Mouse (Mus musculus) MEL (cell line): ENCODE results near the gene Gm9573. TPM values are rescaled to one million over a fixed set of nuclear protein-coding genes. Genes with fewer than 3 reads are reported as not detected.

Source experiments
- DNase-seq: peaks from one replicate; pipeline ENCODE4 v3.0.0; 2011; ENCODE audit warnings: low read depth, low spot score
- H3K27ac ChIP-seq: 2 replicates; pipeline ENCODE4 v1.5.1; 2012; ENCODE audit warnings: low read depth, mild to moderate bottlenecking, control low read depth, low read length, moderate library complexity; ENCODE audit not compliant: control insufficient read depth
- H3K27me3 ChIP-seq, 2 experiments: fragments of 150-350 bp in 1 of 2; sonication (generic) in 1 of 2; 2 replicates each; pipeline ENCODE4 v1.6.1; 2012; ENCODE audit warnings: low read length in 2 of 2, mild to moderate bottlenecking in 2 of 2, improper control_type of control experiment in 1 of 2, moderate library complexity in 1 of 2; ENCODE audit not compliant: insufficient read depth in 2 of 2, control insufficient read depth in 1 of 2
- H3K36me3 ChIP-seq, 2 experiments: 2 replicates each; pipeline ENCODE4 v1.6.1; 2012 to 2014; ENCODE audit warnings: low read length in 2 of 2, improper control_type of control experiment in 1 of 2, inconsistent platforms in 1 of 2, mild to moderate bottlenecking in 1 of 2; ENCODE audit not compliant: insufficient read depth in 2 of 2, control insufficient read depth in 1 of 2
- H3K4me1 ChIP-seq, 2 experiments: fragments of 150-350 bp in 1 of 2; sonication (generic) in 1 of 2; 2 replicates each; pipeline ENCODE4 v1.6.1; 2012; ENCODE audit warnings: low read length in 2 of 2, improper control_type of control experiment in 1 of 2, mild to moderate bottlenecking in 1 of 2; ENCODE audit not compliant: insufficient read depth in 2 of 2, control insufficient read depth in 1 of 2
- H3K4me3 ChIP-seq, 2 experiments: fragments of 150-350 bp in 1 of 2; sonication (generic) in 1 of 2; 2 replicates each; pipeline ENCODE4 v1.5.1; 2012; ENCODE audit warnings: low read depth in 2 of 2, low read length in 2 of 2, mild to moderate bottlenecking in 2 of 2, moderate library complexity in 2 of 2, control low read depth in 1 of 2, improper control_type of control experiment in 1 of 2; ENCODE audit not compliant: control insufficient read depth in 1 of 2, insufficient read depth in 1 of 2
- H3K79me2 ChIP-seq: 2 replicates; pipeline ENCODE4 v1.6.1; 2012; ENCODE audit warnings: mild to moderate bottlenecking, low read length, moderate library complexity; ENCODE audit not compliant: control insufficient read depth, poor library complexity, insufficient read depth
- H3K9ac ChIP-seq: 2 replicates; pipeline ENCODE4 v1.6.1; 2012; ENCODE audit warnings: low read depth, mild to moderate bottlenecking, control low read depth, low read length, moderate library complexity; ENCODE audit not compliant: control insufficient read depth, poor library complexity, severe bottlenecking
- H3K9me3 ChIP-seq: fragments of 150-350 bp; sonication (generic); replicated peaks from 2 replicates; pipeline ENCODE4 v1.6.1; 2012; ENCODE audit warnings: mild to moderate bottlenecking, low read length, improper control_type of control experiment, moderate library complexity; ENCODE audit not compliant: insufficient read depth
- CTCF ChIP-seq, 3 experiments: IDR thresholded peaks in 2 of 3; conservative IDR thresholded peaks in 1 of 3; 2 replicates each; pipeline ENCODE4 v1.5.1; 2011 to 2012; ENCODE audit warnings: low read length in 3 of 3, low read depth in 2 of 3, mild to moderate bottlenecking in 2 of 3, improper control_type of control experiment in 1 of 3, inconsistent platforms in 1 of 3, mixed read lengths in 1 of 3, moderate library complexity in 1 of 3; ENCODE audit not compliant: control insufficient read depth in 1 of 3, insufficient read depth in 1 of 3, poor library complexity in 1 of 3, severe bottlenecking in 1 of 3
- E2F4 ChIP-seq: IDR thresholded peaks from 2 replicates; pipeline ENCODE4 v1.6.1; 2011; ENCODE audit warnings: low read depth, low read length, improper control_type of control experiment, borderline replicate concordance
- ETS1 ChIP-seq: IDR thresholded peaks from 2 replicates; pipeline ENCODE4 v1.6.1; 2012; ENCODE audit warnings: low read depth, mild to moderate bottlenecking, inconsistent platforms, low read length, improper control_type of control experiment, moderate library complexity
- GABPA ChIP-seq: IDR thresholded peaks from 2 replicates; pipeline ENCODE4 v1.6.1; 2012; ENCODE audit warnings: low read depth, mild to moderate bottlenecking, inconsistent platforms, low read length, improper control_type of control experiment, moderate library complexity
- MAFK ChIP-seq: IDR thresholded peaks from 2 replicates; pipeline ENCODE4 v1.6.1; 2011; ENCODE audit warnings: low read depth, mild to moderate bottlenecking, low read length, improper control_type of control experiment, borderline replicate concordance
- MAX ChIP-seq: IDR thresholded peaks from 2 replicates; pipeline ENCODE4 v1.6.1; 2011; ENCODE audit warnings: low read length, improper control_type of control experiment
- MYC ChIP-seq: IDR thresholded peaks from 2 replicates; pipeline ENCODE4 v1.6.1; 2011; ENCODE audit warnings: low read depth, mild to moderate bottlenecking, low read length, improper control_type of control experiment, moderate library complexity
- NELFE ChIP-seq: IDR thresholded peaks from 2 replicates; pipeline ENCODE4 v1.6.1; 2011; ENCODE audit warnings: low read depth, low read length, improper control_type of control experiment
- NRF1 ChIP-seq: IDR thresholded peaks from 2 replicates; pipeline ENCODE4 v1.6.1; 2014; ENCODE audit warnings: low read depth, mild to moderate bottlenecking, inconsistent platforms, low read length, improper control_type of control experiment, moderate library complexity; ENCODE audit not compliant: poor library complexity, insufficient read depth, severe bottlenecking
- POLR2AphosphoS2 ChIP-seq: IDR thresholded peaks from 2 replicates; pipeline ENCODE4 v1.6.1; 2011; ENCODE audit warnings: low read length, improper control_type of control experiment
- RAD21 ChIP-seq: IDR thresholded peaks from 2 replicates; pipeline ENCODE4 v1.6.1; 2011; ENCODE audit warnings: mild to moderate bottlenecking, low read depth, low read length, improper control_type of control experiment
- TAL1 ChIP-seq: IDR thresholded peaks from 2 replicates; pipeline ENCODE4 v1.6.1; 2012; ENCODE audit warnings: mild to moderate bottlenecking, inconsistent platforms, low read length, moderate library complexity, mixed read lengths
- UBTF ChIP-seq: IDR thresholded peaks from 2 replicates; pipeline ENCODE4 v1.6.1; 2012; ENCODE audit warnings: low read depth, mild to moderate bottlenecking, inconsistent platforms, low read length, improper control_type of control experiment, moderate library complexity, borderline replicate concordance; ENCODE audit not compliant: insufficient read depth
- ZKSCAN1 ChIP-seq: IDR thresholded peaks from 2 replicates; pipeline ENCODE4 v1.6.1; 2012; ENCODE audit warnings: low read depth, mild to moderate bottlenecking, inconsistent platforms, low read length, improper control_type of control experiment, moderate library complexity
- polyA plus RNA-seq, 2 experiments: library from polyadenylated mRNA; stranded (reverse) in 1 of 2; unstranded in 1 of 2; fragments of >175 nt in 1 of 2; fragments of >200 nt in 1 of 2; gene quantifications; 2 replicates each; pipeline versions ENCODE4 v1.2.1 to v1.2.4; 2012; ENCODE audit warnings: low replicate concordance in 2 of 2, low read depth in 1 of 2; ENCODE audit not compliant: insufficient read length in 2 of 2, insufficient read depth in 1 of 2, missing spikeins in 1 of 2
- total RNA-seq: library from RNA; depleted of rRNA; stranded (reverse); fragments of 300-350 nt; gene quantifications from 2 replicates; pipeline ENCODE4 v1.2.3, GENCODE M21; 2012

The Gm9573 gene
- total and polyA plus RNA-seq, 3 experiments = not detected

- Histone ChIP-seq H3K4me1 (peaks cover 0 to 8% of the 10 kb centered on the region in 2 experiments; a peak in 2 of 4 replicates), H3K79me2 (peaks cover 3% of the 10 kb centered on the region; the same call in 1 of the 2 replicates), H3K36me3 (peaks cover 0 to 2% of the 10 kb centered on the region in 2 experiments; a peak in 1 of 4 replicates), H3K27ac (no peak overlapping the region), H3K4me3 (no peak overlapping the region), H3K9me3 (no peaks in the 10 kb centered on the region), H3K27me3 (no peaks in the 10 kb centered on the region), H3K9ac (no peak overlapping the region)
- TF ChIP-seq TAL1 (no peak), ZKSCAN1 (no peak), GABPA (no peak)
- DNase-seq = no peak
Measured at GRCm38 (mm10) chr17:35672527-35672926, 46.1 kb upstream of the Gm9573 start.

- no peak for DNase-seq
- Histone ChIP-seq H3K27me3 (no peaks in the 10 kb centered on the region), H3K27ac (no peak overlapping the region), H3K79me2 (peaks cover 6% of the 10 kb centered on the region; the same call in 1 of the 2 replicates), H3K9ac (no peak overlapping the region), H3K4me1 (peaks cover 0 to 8% of the 10 kb centered on the region in 2 experiments; a peak in 2 of 4 replicates), H3K9me3 (no peaks in the 10 kb centered on the region), H3K4me3 (no peak overlapping the region), H3K36me3 (peaks cover 0 to 2% of the 10 kb centered on the region in 2 experiments; a peak in 1 of 4 replicates)
- TF ChIP-seq MYC (no peak), TAL1 (no peak), CTCF (IDR thresholded peaks at IDR 0.05 in 2 of 3, conservative IDR thresholded peaks at IDR 0.05 in 1 of 3; ENCODE audit: control insufficient read depth in 1 of 3, insufficient read depth in 1 of 3, low read depth in 2 of 3, low read length in 3 of 3, poor library complexity in 1 of 3, severe bottlenecking in 1 of 3) (no peak), RAD21 (no peak), MAFK (no peak), ETS1 (no peak)
Measured at GRCm38 (mm10) chr17:35671846-35672245, 45.4 kb upstream of the Gm9573 start.

GRCm38 (mm10) chr17:35669731-35670130 is 43.3 kb upstream of the Gm9573 start:
- no peak overlapping the region for H3K9ac ChIP-seq
- H3K9me3 ChIP-seq = no peaks in the 10 kb centered on the region
- H3K4me3 ChIP-seq = no peak overlapping the region
- H3K27ac ChIP-seq = no peak overlapping the region
- peaks cover 0 to 2% of the 10 kb centered on the region in 2 experiments; a peak in 1 of 4 replicates for H3K36me3 ChIP-seq
- DNase-seq = no peak
- peaks cover 0 to 13% of the 10 kb centered on the region in 2 experiments; a peak in 3 of 4 replicates for H3K4me1 ChIP-seq
- H3K27me3 ChIP-seq = no peaks in the 10 kb centered on the region
- H3K79me2 ChIP-seq = peaks cover 8% of the 10 kb centered on the region
- TF ChIP-seq TAL1 (no peak), E2F4 (no peak), ZKSCAN1 (no peak), MAX (no peak), POLR2AphosphoS2 (no peak), MYC (no peak), RAD21 (no peak), NRF1 (no peak), UBTF (no peak), CTCF (IDR thresholded peaks at IDR 0.05 in 2 of 3, conservative IDR thresholded peaks at IDR 0.05 in 1 of 3; ENCODE audit: control insufficient read depth in 1 of 3, insufficient read depth in 1 of 3, low read depth in 2 of 3, low read length in 3 of 3, poor library complexity in 1 of 3, severe bottlenecking in 1 of 3) (no peak), NELFE (no peak), MAFK (no peak)
